Mouse (Mus musculus) left cerebral cortex, postnatal 25 days (tissue): ENCODE results near the gene Cmtm1. TPM values are rescaled to one million over a fixed set of nuclear protein-coding genes. Genes with fewer than 3 reads are reported as not detected.
"Not testable (repeated sequence)": the region's sequence is repeated elsewhere in the genome, so short reads cannot be mapped to it uniquely, and the experiment has no call there.

Experiments
- DNase-seq, 2 experiments: peaks; one replicate each; pipeline ENCODE4 v3.0.0; 2022; ENCODE audit warnings: low spot score in 2 of 2, mixed read lengths in 1 of 2
- intact Hi-C: fragments of 180-260 bp; cut with DNase I; formaldehyde crosslinking; loops from one replicate; pipeline ENCODE4 v1.15.1; 2025
- total RNA-seq, 2 experiments: library from RNA; stranded (reverse); gene quantifications; 2 replicates each; pipeline ENCODE4 v1.2.3; 2021

The Cmtm1 gene
- total RNA-seq, 2 experiments from 2014 or later, result not detected

GRCm38 (mm10) chr8:104332665-104333631 lies 23.0 kb upstream of the Cmtm1 start:
- no peak for DNase-seq
- intact Hi-C loops, result no loop called here

GRCm38 (mm10) chr8:104321930-104322329 lies 12.0 kb upstream of the Cmtm1 start, which contains the start of gene Cmtm2b:
Gene Cmtm2b (plus strand): TSS chr8:104322230.
- intact Hi-C loops, DNase-seq: not testable (repeated sequence)

GRCm38 (mm10) chr8:104321267-104321666 lies 11.3 kb upstream of the Cmtm1 start, which contains the start of gene Gm11020:
Gene Gm11020 (plus strand): TSS chr8:104321567.
- intact Hi-C loops, result not testable (repeated sequence)

GRCm38 (mm10) chr8:104313311-104313710 lies 3.4 kb upstream of the Cmtm1 start:
- peak in 1 of 2 experiments; percentile 7 for DNase-seq
- intact Hi-C loops, result loop anchor here (2.0 kb wide), 1 partner anchor 27 kb away; no protein-coding TSS in a partner anchor

More at GRCm38 (mm10) chr8:104321267-104321666, 11.3 kb upstream of the Cmtm1 start, which contains the start of gene Gm11020:
- not testable (repeated sequence) for DNase-seq

- DNase-seq, result peak in 1 of 2 experiments; percentile 31
- intact Hi-C loops, result loop anchor here (2.0 kb wide), 1 partner anchor 29 kb away; no protein-coding TSS in a partner anchor
These were observed 2.1 kb upstream of the Cmtm1 start for GRCm38 (mm10) chr8:104312023-104312422.

GRCm38 (mm10) chr8:104308341-104308740 lies 1.6 kb downstream of the Cmtm1 start:
- DNase-seq, intact Hi-C loops: not testable (repeated sequence)

GRCm38 (mm10) chr8:104304962-104305361 lies 5.0 kb downstream of the Cmtm1 start:
- intact Hi-C loops, result no loop called here
- DNase-seq, result no peak

- DNase-seq, intact Hi-C loops: not testable (repeated sequence)
These were observed 7.4 kb downstream of the Cmtm1 start for GRCm38 (mm10) chr8:104302536-104302935.

- intact Hi-C loops, DNase-seq: not testable (repeated sequence)
These were observed 8.4 kb downstream of the Cmtm1 start for GRCm38 (mm10) chr8:104301577-104301976.

GRCm38 (mm10) chr8:104294396-104294795 lies 15.5 kb downstream of the Cmtm1 start:
- intact Hi-C loops, result no loop called here
- DNase-seq, result no peak

GRCm38 (mm10) chr8:104293081-104293480 lies 16.9 kb downstream of the Cmtm1 start, which contains the start of gene Cmtm2a:
Gene Cmtm2a (minus strand): TSS chr8:104293181.
- intact Hi-C loops, DNase-seq: not testable (repeated sequence)

GRCm38 (mm10) chr8:104268937-104269440 lies 41.0 kb downstream of the Cmtm1 start:
- intact Hi-C loops, result no loop called here
- no peak for DNase-seq

GRCm38 (mm10) chr8:104268368-104268767 lies 41.6 kb downstream of the Cmtm1 start:
- no peak for DNase-seq
- intact Hi-C loops, result no loop called here

- DNase-seq, intact Hi-C loops: not testable (repeated sequence)
These were observed 45.5 kb downstream of the Cmtm1 start for GRCm38 (mm10) chr8:104264271-104264935.

- DNase-seq, result peak in 1 of 2 experiments; percentile 28
- intact Hi-C loops, result not testable (repeated sequence)
These were observed 48.1 kb downstream of the Cmtm1 start for GRCm38 (mm10) chr8:104261802-104262201.

GRCm38 (mm10) chr8:104253016-104253415 lies 56.9 kb downstream of the Cmtm1 start:
- DNase-seq, result no peak

GRCm38 (mm10) chr8:104251461-104251860 lies 58.5 kb downstream of the Cmtm1 start:
- DNase-seq, result no peak
- intact Hi-C loops, result loop anchor here (2.0 to 5.0 kb wide), 2 partner anchors 191 to 286 kb away; partner anchors contain the start of gene Dync1li2

More at GRCm38 (mm10) chr8:104253016-104253415, 56.9 kb downstream of the Cmtm1 start:
- intact Hi-C loops, result loop anchor here (5.0 kb wide), 1 partner anchor 284 kb away; no protein-coding TSS in a partner anchor

- intact Hi-C loops, result loop anchor here (2.0 to 5.0 kb wide), 2 partner anchors 192 to 287 kb away; partner anchors contain the start of gene Dync1li2
These were observed 59.2 kb downstream of the Cmtm1 start, which contains the start of gene Cklf for GRCm38 (mm10) chr8:104250439-104251367. Gene Cklf (plus strand): TSS chr8:104250861.

More at GRCm38 (mm10) chr8:104250439-104251367, 59.2 kb downstream of the Cmtm1 start, which contains the start of gene Cklf:
- peak; percentile 76 to 80 for DNase-seq
